Mouse (Mus musculus) neural tube, embryonic 14.5 days (tissue): ENCODE measurements around the gene Pou6f1. TPM values are rescaled to one million over a fixed set of nuclear protein-coding genes. Genes with fewer than 3 reads are reported as not detected.

Source experiments
- ATAC-seq: fragments of 200-750 bp; cut with Nextera tagmentation; 2 replicates; pipeline ENCODE4 v1.8.0; 2017; ENCODE audit warnings: low read depth, mild to moderate bottlenecking, moderate TSS enrichment, moderate library complexity
- H3K27ac ChIP-seq: fragments of 300-500 bp; sonication (generic); 2 replicates; pipeline ENCODE4 v1.5.1; 2014; ENCODE audit warnings: low read depth, mild to moderate bottlenecking, control low read depth, low read length, moderate library complexity, mixed read lengths
- H3K27me3 ChIP-seq: fragments of 300-500 bp; sonication (generic); 2 replicates; pipeline ENCODE4 v1.6.1; 2014; ENCODE audit warnings: low read length; ENCODE audit not compliant: control insufficient read depth, insufficient read depth
- H3K36me3 ChIP-seq: fragments of 300-500 bp; sonication (generic); 2 replicates; pipeline ENCODE4 v1.6.1; 2014; ENCODE audit warnings: low read length, mixed read lengths; ENCODE audit not compliant: control insufficient read depth, insufficient read depth
- H3K4me1 ChIP-seq: fragments of 300-500 bp; sonication (generic); 2 replicates; pipeline ENCODE4 v1.6.1; 2014; ENCODE audit warnings: low read length; ENCODE audit not compliant: control insufficient read depth, insufficient read depth
- H3K4me2 ChIP-seq: fragments of 300-500 bp; sonication (generic); 2 replicates; pipeline ENCODE4 v1.6.1; 2014; ENCODE audit warnings: mild to moderate bottlenecking, low read depth, low read length, control low read depth
- H3K4me3 ChIP-seq: fragments of 300-500 bp; sonication (generic); 2 replicates; pipeline ENCODE4 v1.5.1; 2014; ENCODE audit warnings: low read depth, low read length, control low read depth, mixed read lengths
- H3K9ac ChIP-seq: fragments of 300-500 bp; sonication (generic); replicated peaks from 2 replicates; pipeline ENCODE4 v1.6.1; 2014; ENCODE audit warnings: low read depth, mild to moderate bottlenecking, control low read depth, low read length, mixed read lengths
- H3K9me3 ChIP-seq: fragments of 300-500 bp; sonication (generic); 2 replicates; pipeline ENCODE4 v1.6.1; 2016; ENCODE audit warnings: low read length; ENCODE audit not compliant: control insufficient read depth
- WGBS: fragments of 180-500 bp; shearing (Covaris S2); extraction: QIAGEN DNeasy Blood & Tissue Kit; methylation state at CpG from one replicate; pipeline ENCODE4 v1.1.7; 2014; 5-methylcytosine and 5-hydroxymethylcytosine counted together
- polyA plus RNA-seq: library from polyadenylated mRNA; unstranded; fragments of >200 nt; fragmentation: Nextera tagmentation; extraction: Ambion mirVana; gene quantifications from 2 replicates; pipeline ENCODE4 v1.2.1, GENCODE M21; 2014

The Pou6f1 gene
- polyA plus RNA-seq, 1 experiment from 2014 or later: 49.7 TPM

DNA sequence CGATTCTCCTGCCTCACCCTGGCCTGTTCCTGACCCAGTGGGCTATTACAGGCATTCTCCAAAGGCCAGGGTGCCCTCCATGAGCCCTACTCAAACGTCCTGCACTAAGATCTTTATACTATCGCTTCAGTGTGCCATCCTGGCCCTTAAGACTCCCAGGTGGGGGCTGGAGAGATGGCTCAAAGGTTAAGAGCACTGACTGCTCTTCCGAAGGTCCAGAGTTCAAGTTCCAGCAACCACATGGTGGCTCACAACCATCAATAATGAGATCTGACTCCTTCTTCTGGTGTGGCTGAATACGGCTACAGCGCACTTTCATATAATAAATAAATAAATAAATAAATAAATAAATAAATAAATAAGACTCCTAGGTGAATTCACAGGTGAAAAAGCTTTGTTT is 7.0 kb downstream of the Pou6f1 start:
- no peak for ATAC-seq
- WGBS: 86% methylated on average over 6 of the region's 6 CpGs

DNA sequence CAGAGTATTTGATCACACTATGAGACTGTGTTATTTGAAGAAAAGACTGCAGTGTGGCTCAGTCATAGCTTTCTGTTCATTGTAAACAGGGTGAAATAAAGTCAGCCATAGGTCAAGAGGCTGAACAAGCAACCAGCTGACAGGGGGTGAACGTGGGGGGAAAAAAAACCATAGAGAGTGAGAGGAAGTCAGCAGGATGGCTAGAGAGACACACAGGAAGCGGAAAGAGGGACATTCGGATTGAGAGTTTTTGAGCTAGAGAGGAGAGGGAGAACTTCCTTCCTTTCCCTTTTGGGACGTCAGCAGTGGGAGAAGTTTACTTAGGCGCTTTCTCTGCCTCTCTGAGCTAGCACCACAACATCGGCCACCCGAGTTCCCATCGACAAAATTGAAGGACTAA is 9.3 kb downstream of the Pou6f1 start:
- H3K27ac ChIP-seq: no peak overlapping the region
- no peaks in the 10 kb centered on the region for H3K4me1 ChIP-seq
- no peak overlapping the region for H3K4me2 ChIP-seq
- no peak for ATAC-seq
- WGBS: 77% methylated on average over 8 of the region's 8 CpGs
- no peaks in the 10 kb centered on the region for H3K9me3 ChIP-seq
- no peak overlapping the region for H3K4me3 ChIP-seq
- H3K27me3 ChIP-seq: no peaks in the 10 kb centered on the region
- H3K9ac ChIP-seq: no peak overlapping the region
- H3K36me3 ChIP-seq: peaks cover 28% of the 10 kb centered on the region

More for the DNA sequence above, 7.0 kb downstream of the Pou6f1 start:
- Histone ChIP-seq H3K36me3 (peaks cover 10% of the 10 kb centered on the region; the same call in 1 of the 2 replicates), H3K4me2 (no peak overlapping the region), H3K4me1 (no peaks in the 10 kb centered on the region), H3K27ac (no peak overlapping the region), H3K27me3 (no peaks in the 10 kb centered on the region), H3K9me3 (no peaks in the 10 kb centered on the region), H3K4me3 (no peak overlapping the region), H3K9ac (no peak overlapping the region)

DNA sequence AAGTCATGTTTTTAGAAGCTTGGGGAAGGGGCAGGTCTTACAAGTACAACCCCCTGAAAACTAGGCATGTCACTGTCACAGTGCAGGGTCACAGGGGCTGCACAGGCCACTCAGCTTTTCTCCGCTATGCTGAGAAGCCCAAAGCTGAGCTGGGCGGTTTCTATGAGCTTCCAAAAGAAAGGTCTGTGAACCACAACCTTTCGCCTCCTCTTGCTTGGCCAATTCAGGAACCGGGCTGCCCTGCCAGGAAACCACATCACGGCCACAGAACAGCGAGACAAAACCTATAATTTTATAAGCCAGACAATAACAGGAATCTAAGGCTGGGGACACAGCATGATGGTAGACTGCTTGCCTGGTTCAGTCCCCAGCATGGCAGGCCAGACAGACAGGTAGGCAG is 11.5 kb downstream of the Pou6f1 start:
- no peak overlapping the region for H3K4me2 ChIP-seq
- H3K27ac ChIP-seq: no peak overlapping the region
- H3K27me3 ChIP-seq: no peaks in the 10 kb centered on the region
- no peak overlapping the region for H3K9ac ChIP-seq
- 83% methylated on average over 6 of the region's 6 CpGs for WGBS
- no peak for ATAC-seq
- no peak overlapping the region for H3K4me3 ChIP-seq
- H3K36me3 ChIP-seq: peaks cover 34% of the 10 kb centered on the region
- H3K9me3 ChIP-seq: no peaks in the 10 kb centered on the region
- no peaks in the 10 kb centered on the region for H3K4me1 ChIP-seq

DNA sequence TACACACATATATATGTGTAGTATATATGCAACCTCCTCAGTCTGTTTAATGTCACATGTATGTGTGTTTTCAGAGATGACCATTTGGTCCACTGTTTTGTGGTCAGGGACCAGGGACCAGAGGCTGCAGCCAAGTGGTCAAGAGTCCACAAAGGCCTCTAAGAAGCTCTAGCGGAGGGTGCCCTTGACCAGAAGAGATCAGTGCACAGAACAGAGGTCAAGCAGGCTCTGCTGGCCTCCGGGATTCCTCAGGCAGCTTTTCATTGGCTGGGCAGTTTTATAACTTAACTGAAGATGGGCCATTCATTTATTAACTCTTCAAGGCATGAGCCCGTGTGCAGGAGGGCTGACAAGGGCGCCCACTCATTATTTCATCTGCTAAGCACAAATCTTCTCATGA is 12.6 kb downstream of the Pou6f1 start:
- Histone ChIP-seq H3K27ac (no peak overlapping the region), H3K4me1 (no peaks in the 10 kb centered on the region), H3K9ac (no peak overlapping the region), H3K27me3 (no peaks in the 10 kb centered on the region), H3K4me3 (no peak overlapping the region), H3K9me3 (no peaks in the 10 kb centered on the region), H3K36me3 (peaks cover 41% of the 10 kb centered on the region), H3K4me2 (no peak overlapping the region)
- no peak for ATAC-seq
- WGBS: 77% methylated on average over 4 of the region's 4 CpGs

DNA sequence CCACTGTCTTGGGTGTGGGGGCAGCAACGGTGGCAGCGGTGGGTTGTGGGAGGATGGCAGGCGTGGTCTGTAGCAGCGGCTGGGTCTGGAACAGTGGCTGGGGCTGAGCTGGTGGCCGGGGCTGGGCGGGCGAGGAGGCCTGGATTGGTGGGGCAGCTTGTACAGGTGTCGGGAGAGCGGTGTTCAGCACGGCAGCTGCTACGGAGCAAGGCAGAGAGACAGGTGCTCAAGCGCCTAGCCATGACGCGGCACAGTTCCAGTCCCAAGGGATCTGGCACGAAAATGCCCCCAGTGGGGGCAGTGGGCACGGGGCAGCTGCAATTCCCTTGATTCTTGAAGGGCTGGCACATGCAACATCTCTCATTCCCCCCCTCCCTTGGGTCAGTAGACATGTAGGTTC is 13.9 kb downstream of the Pou6f1 start:
- WGBS: 94% methylated on average over 16 of the region's 16 CpGs
- no peak for ATAC-seq
- Histone ChIP-seq H3K36me3 (peaks cover 41% of the 10 kb centered on the region), H3K9me3 (no peaks in the 10 kb centered on the region), H3K27me3 (no peaks in the 10 kb centered on the region), H3K9ac (no peak overlapping the region), H3K4me3 (no peak overlapping the region), H3K4me2 (no peak overlapping the region), H3K27ac (no peak overlapping the region), H3K4me1 (no peaks in the 10 kb centered on the region)

DNA sequence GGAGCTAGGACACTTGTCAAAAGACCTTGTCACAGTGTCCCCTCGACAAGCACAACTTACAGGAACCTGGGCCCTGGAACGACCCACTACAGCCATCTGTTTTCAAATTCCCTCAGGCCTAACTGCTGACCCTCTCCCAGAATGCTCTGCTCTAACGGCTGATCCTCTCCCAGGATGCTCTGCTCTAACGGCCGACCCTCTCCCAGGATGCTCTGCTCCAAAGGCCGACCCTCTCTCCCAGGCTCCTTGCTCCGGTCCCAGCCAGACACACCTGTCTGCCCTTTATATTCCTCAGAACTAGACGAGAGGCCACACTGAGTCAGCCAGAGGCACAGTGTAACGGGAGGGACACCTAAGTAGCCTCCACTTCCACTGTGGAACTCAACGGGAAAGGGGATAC is 19.7 kb downstream of the Pou6f1 start:
- Histone ChIP-seq H3K4me2 (no peak overlapping the region), H3K27ac (no peak overlapping the region), H3K9ac (no peak overlapping the region), H3K9me3 (no peaks in the 10 kb centered on the region), H3K4me3 (no peak overlapping the region), H3K27me3 (no peaks in the 10 kb centered on the region), H3K36me3 (peaks cover 29% of the 10 kb centered on the region; the same call in 1 of the 2 replicates), H3K4me1 (no peaks in the 10 kb centered on the region)
- WGBS: 92% methylated on average over 10 of the region's 10 CpGs
- ATAC-seq: no peak

DNA sequence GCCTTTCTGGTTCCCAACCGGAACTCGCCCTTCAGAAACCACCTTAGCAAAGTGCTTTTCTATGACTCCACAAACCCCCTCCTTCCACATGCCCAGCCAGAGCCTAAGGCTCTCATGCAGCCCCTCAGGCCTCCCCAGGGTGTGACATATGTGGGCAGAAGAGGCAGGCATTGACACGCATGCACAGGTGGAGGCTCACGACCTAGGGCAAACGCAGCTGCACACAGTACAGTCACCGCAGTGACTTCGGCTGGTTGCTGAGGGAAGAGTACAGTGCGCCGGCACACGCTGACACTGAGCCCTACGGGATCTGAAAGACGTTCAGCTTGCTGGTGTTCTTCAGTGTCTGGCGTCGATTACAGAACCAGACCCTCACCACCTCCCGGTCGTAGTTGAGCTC is 21.8 kb downstream of the Pou6f1 start:
- no peak overlapping the region for H3K9ac ChIP-seq
- no peaks in the 10 kb centered on the region for H3K27me3 ChIP-seq
- no peaks in the 10 kb centered on the region for H3K4me1 ChIP-seq
- no peak overlapping the region for H3K27ac ChIP-seq
- no peak overlapping the region for H3K4me3 ChIP-seq
- H3K36me3 ChIP-seq: peaks cover 23% of the 10 kb centered on the region; the same call in 1 of the 2 replicates
- ATAC-seq: no peak
- no peaks in the 10 kb centered on the region for H3K9me3 ChIP-seq
- no peak overlapping the region for H3K4me2 ChIP-seq
- WGBS: 86% methylated on average over 16 of the region's 16 CpGs

DNA sequence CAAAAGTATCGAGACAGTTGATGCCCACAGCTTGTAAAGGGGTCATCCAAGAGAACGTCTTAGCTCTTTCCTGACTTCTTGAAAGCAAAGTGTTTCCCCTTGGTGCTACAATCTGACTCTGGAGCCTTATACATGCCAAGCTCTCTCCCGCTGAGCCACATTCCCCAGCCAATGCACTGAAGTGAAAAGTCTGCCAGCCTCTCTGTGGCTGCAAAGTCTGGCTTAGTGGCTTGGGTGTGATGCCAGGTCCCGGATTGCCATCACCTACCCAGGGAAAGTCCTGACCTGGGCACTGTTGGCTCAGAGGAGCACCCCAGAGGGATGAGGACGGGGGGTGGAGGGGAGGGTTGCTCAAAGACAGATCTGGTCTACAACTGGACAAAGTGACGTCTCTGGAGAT is 23.0 kb downstream of the Pou6f1 start:
- Histone ChIP-seq H3K27me3 (no peaks in the 10 kb centered on the region), H3K4me1 (no peaks in the 10 kb centered on the region), H3K36me3 (peaks cover 20% of the 10 kb centered on the region; the same call in 1 of the 2 replicates), H3K9ac (no peak overlapping the region), H3K9me3 (no peaks in the 10 kb centered on the region), H3K4me2 (no peak overlapping the region), H3K4me3 (no peak overlapping the region), H3K27ac (no peak overlapping the region)
- ATAC-seq: no peak
- WGBS: 88% methylated on average over 6 of the region's 6 CpGs

DNA sequence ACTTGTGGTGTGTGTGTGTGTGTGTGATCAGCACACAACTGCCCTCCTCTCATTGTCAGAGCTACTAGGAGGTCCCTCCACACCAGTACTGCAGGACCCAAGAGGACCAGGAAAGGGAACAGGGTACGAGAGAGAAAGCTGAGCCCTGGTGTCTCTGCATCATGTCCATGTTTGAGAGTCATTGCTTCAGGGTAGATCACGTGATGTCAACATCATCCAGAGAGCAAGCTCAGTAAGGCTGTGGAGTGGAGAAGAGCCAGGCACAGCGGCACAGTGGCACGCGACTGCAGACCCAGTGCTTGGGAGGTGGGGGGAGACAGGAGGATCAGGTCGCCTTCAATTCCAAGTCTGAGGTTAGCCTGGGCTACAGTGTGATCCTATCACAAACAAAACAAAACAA is 23.4 kb downstream of the Pou6f1 start:
- peaks cover 20% of the 10 kb centered on the region; the same call in 1 of the 2 replicates for H3K36me3 ChIP-seq
- no peak overlapping the region for H3K4me3 ChIP-seq
- WGBS: 88% methylated on average over 6 of the region's 6 CpGs
- H3K9me3 ChIP-seq: no peaks in the 10 kb centered on the region
- H3K4me1 ChIP-seq: no peaks in the 10 kb centered on the region
- no peaks in the 10 kb centered on the region for H3K27me3 ChIP-seq
- H3K4me2 ChIP-seq: no peak overlapping the region
- no peak overlapping the region for H3K27ac ChIP-seq
- no peak for ATAC-seq
- no peak overlapping the region for H3K9ac ChIP-seq

DNA sequence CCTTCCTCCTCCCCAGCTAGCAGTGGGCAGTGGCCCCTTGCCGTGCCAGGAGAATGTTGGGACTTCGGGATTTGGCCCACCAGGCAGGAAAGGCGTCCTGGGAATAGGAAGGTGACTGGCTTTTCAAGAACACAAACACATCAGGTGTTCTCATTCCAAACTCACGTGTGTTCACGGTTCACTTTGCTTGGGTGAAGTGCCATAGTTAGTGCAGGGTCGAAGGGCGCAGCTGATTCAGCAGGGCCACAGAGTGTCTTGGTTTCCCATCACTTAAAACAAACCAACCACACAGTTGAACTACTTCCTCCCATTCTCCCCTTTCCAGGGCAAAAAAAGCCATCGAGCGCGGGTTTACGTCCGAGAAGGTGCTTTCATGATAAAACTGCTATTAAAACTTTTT is 24.4 kb downstream of the Pou6f1 start:
- H3K4me2 ChIP-seq: no peak overlapping the region

More for the DNA sequence above, 24.4 kb downstream of the Pou6f1 start:
- Histone ChIP-seq H3K9me3 (no peaks in the 10 kb centered on the region), H3K9ac (no peak overlapping the region), H3K4me1 (no peaks in the 10 kb centered on the region), H3K27me3 (no peaks in the 10 kb centered on the region), H3K36me3 (peaks cover 20% of the 10 kb centered on the region; the same call in 1 of the 2 replicates), H3K4me3 (no peak overlapping the region), H3K27ac (no peak overlapping the region)
- WGBS: 90% methylated on average over 12 of the region's 12 CpGs
- ATAC-seq: no peak
